Mouse (Mus musculus) liver, postnatal 0 days (tissue): ENCODE results near the gene Acly. TPM values are rescaled to one million over a fixed set of nuclear protein-coding genes. Genes with fewer than 3 reads are reported as not detected.

Source experiments
- ATAC-seq: fragments of 200-750 bp; cut with Nextera tagmentation; 2 replicates; pipeline ENCODE4 v1.8.0; 2017; ENCODE audit warnings: mild to moderate bottlenecking, moderate library complexity
- DNase-seq: peaks from one replicate; pipeline ENCODE4 v3.0.0-alpha.2; 2016
- H3K27ac ChIP-seq: fragments of 300-500 bp; sonication (generic); 2 replicates; pipeline ENCODE4 v1.5.1; 2014; ENCODE audit warnings: antibody characterized with exemption, moderate library complexity, mild to moderate bottlenecking, low read depth
- H3K27me3 ChIP-seq: fragments of 300-500 bp; sonication (generic); 2 replicates; pipeline ENCODE4 v1.6.1; 2014; ENCODE audit warnings: low read length, control low read depth, mixed read lengths; ENCODE audit not compliant: insufficient read depth
- H3K36me3 ChIP-seq: fragments of 300-500 bp; sonication (generic); replicated peaks from 2 replicates; pipeline ENCODE4 v1.6.1; 2014; ENCODE audit warnings: mild to moderate bottlenecking, control low read depth, low read length, moderate library complexity, mixed read lengths; ENCODE audit not compliant: insufficient read depth
- H3K4me1 ChIP-seq: fragments of 300-500 bp; sonication (generic); 2 replicates; pipeline ENCODE4 v1.6.1; 2014; ENCODE audit warnings: antibody characterized with exemption, mild to moderate bottlenecking, control low read depth; ENCODE audit not compliant: insufficient read depth
- H3K4me2 ChIP-seq: fragments of 300-500 bp; sonication (generic); 2 replicates; pipeline ENCODE4 v1.6.1; 2014; ENCODE audit warnings: low read depth, mild to moderate bottlenecking, low read length, moderate library complexity, mixed read lengths
- H3K4me3 ChIP-seq: fragments of 300-500 bp; sonication (generic); 2 replicates; pipeline ENCODE4 v1.5.1; 2014; ENCODE audit warnings: low read depth, low read length
- H3K9ac ChIP-seq: fragments of 300-500 bp; sonication (generic); replicated peaks from 2 replicates; pipeline ENCODE4 v1.6.1; 2014; ENCODE audit warnings: mild to moderate bottlenecking, moderate library complexity
- H3K9me3 ChIP-seq: fragments of 300-500 bp; sonication (generic); 2 replicates; pipeline ENCODE4 v1.6.1; 2016; ENCODE audit warnings: mild to moderate bottlenecking, control low read depth, low read length, mixed read lengths
- CTCF ChIP-seq: sonication (generic); IDR thresholded peaks from 2 replicates; pipeline ENCODE4 v1.5.1; 2016; ENCODE audit warnings: antibody characterized with exemption, low read depth
- EP300 ChIP-seq: IDR thresholded peaks from 2 replicates; pipeline ENCODE4 v1.6.1; 2016; ENCODE audit warnings: antibody characterized with exemption, low read depth, mild to moderate bottlenecking
- WGBS: fragments of 180-500 bp; shearing (Covaris S2); extraction: QIAGEN DNeasy Blood & Tissue Kit; methylation state at CpG from one replicate; pipeline ENCODE4 v1.1.7; 2014; ENCODE audit not compliant: insufficient replicate concordance; 5-methylcytosine and 5-hydroxymethylcytosine counted together
- polyA plus RNA-seq: library from polyadenylated mRNA; unstranded; fragments of >200 nt; fragmentation: Nextera tagmentation; extraction: Ambion mirVana; gene quantifications from 2 replicates; pipeline ENCODE4 v1.2.1, GENCODE M21; 2015

The Acly gene
- polyA plus RNA-seq, 1 experiment from 2014 or later = 29.8 TPM

DNA sequence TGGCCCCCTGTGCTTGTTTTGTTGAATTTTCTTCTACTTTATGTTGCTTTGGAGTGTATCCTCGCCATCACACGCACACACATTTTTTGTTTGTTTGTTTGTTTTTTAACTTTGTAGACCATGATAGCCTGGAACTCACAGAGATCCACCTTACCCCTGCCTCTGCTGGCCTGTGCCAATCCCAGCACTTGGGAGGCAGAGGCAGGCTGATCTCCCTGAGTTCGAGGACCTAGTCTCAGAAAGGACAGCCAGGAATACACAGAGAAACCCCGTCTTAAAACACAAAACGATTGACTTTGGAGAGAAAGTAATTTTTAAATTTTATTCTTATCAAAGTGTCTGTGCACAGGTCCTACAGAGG lies 54.9 kb downstream of the Acly start:
- no peak for TF ChIP-seq CTCF
- no peak for TF ChIP-seq EP300
- ATAC-seq = peak; percentile 38
- peaks cover 16% of the 10 kb centered on the region for H3K36me3 ChIP-seq
- H3K4me3 ChIP-seq = peak overlapping the region; percentile 91; the same call in 1 of the 2 replicates
- no peak for DNase-seq
- 0 out of 2 replicates have a peak overlapping the region, but pooled peaks have one; percentile 5 for H3K4me2 ChIP-seq
- no peaks in the 10 kb centered on the region for H3K27me3 ChIP-seq
- H3K27ac ChIP-seq = no peak overlapping the region
- H3K9ac ChIP-seq = no peak overlapping the region
- 28% methylated on average over 5 of the region's 5 CpGs for WGBS
- H3K4me1 ChIP-seq = peaks cover 19% of the 10 kb centered on the region
- no peaks in the 10 kb centered on the region for H3K9me3 ChIP-seq

DNA sequence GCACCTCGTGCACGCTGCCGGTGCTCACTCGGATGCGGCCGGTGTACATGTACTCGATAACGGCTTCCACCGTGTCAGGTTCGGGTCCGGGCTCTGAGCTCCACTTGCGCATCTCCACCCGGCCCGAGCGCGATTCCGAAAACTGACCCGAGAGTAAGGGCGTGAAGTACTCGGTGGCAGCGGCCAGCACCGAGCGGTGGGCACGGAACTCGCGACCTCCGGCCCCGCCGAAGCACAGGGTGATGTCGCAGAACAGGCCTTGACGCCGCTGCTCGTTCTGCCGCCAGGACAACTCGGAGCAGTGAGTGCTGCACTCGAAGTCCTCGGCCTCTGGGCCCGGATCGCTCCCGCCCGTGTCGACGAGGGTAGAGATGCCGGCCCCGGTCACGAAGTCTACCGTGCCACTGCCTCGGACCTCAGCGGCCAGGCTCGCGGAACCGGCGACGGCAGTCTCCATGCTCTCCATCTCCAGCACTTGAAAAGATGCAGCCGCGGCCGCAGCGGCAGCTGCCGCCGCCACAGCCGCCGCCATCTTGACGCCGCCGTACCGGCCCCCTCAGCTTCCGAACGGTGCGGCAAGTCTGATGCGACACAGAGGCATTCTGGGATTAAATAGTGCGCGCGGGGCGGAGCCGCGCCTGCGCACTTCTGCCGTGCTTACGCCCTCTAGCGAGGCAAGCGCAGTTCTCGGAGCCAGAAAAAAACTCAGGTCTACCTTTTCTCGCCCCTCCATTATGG lies 55.4 kb downstream of the Acly start, which contains the start of gene Klhl11:
Gene Klhl11 (minus strand): TSS at position 545 of the 738 bp plus-strand sequence.
- TF ChIP-seq CTCF = peak; percentile 92
- TF ChIP-seq EP300 = no peak
- peak within 1 kb of the TSS; percentile 94 for H3K9ac ChIP-seq
- no peaks in the 10 kb centered on the region for H3K27me3 ChIP-seq
- H3K4me3 ChIP-seq = peak within 1 kb of the TSS; percentile 91
- peak within 1 kb of the TSS; percentile 87 for H3K4me2 ChIP-seq
- peaks cover 19% of the 10 kb centered on the region for H3K4me1 ChIP-seq
- H3K27ac ChIP-seq = peak within 1 kb of the TSS; percentile 79
- peaks cover 13% of the 10 kb centered on the region for H3K36me3 ChIP-seq
- under 1% methylated on average over 80 of the region's 83 CpGs for WGBS
- ATAC-seq (peak; percentile 96), DNase-seq (peak; percentile 93)
- H3K9me3 ChIP-seq = no peaks in the 10 kb centered on the region

DNA sequence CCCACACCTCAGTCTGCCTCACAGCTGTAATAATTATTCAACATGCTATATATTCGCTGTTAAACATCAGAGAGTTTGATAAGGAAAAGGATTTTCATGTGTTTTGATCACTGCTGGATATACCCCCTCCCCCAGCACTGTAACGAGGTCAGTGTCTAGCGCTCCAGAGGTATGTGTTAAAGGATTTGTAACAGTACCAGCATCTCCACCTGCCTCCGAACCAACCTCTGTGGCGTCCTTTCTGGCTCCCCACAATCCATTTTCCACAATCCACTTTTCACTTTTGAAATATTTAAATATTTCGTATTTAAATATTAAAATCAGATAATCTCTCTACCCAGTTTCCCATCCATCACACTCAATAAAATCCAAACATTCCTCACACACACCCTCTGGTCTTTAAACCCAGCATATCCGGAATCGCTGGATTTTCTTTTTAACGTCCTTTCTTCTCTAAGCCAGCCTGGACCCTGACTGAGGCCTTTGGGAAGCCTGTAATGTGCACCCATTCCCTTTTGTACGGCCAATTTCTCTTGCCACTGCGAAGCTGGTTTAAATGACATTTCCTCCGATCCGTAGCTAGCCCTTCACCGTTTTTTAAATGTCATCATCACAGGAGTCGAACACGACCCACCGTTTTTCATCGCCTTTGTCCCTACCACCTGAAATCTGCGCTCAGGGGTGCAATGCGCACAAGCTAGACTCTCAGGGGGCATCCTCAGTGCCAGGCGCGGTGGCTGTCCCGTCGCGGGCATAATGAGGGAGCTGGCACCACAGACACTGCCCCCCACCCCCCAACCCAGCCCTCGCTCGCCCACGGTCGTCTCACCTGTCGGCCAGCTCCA lies 56.2 kb downstream of the Acly start:
- peak overlapping the region; percentile 94 for H3K9ac ChIP-seq
- ATAC-seq (no peak), DNase-seq (no peak)
- H3K4me1 ChIP-seq = peaks cover 19% of the 10 kb centered on the region
- peak overlapping the region; percentile 91 for H3K4me3 ChIP-seq
- H3K4me2 ChIP-seq = peak overlapping the region; percentile 87
- TF ChIP-seq EP300 (no peak), CTCF (no peak)
- peaks cover 7% of the 10 kb centered on the region; the same call in 1 of the 2 replicates for H3K36me3 ChIP-seq
- WGBS = 8% methylated on average over 30 of the region's 30 CpGs
- peak overlapping the region; percentile 79; the same call in 1 of the 2 replicates for H3K27ac ChIP-seq
- H3K9me3 ChIP-seq = no peaks in the 10 kb centered on the region
- H3K27me3 ChIP-seq = no peaks in the 10 kb centered on the region

DNA sequence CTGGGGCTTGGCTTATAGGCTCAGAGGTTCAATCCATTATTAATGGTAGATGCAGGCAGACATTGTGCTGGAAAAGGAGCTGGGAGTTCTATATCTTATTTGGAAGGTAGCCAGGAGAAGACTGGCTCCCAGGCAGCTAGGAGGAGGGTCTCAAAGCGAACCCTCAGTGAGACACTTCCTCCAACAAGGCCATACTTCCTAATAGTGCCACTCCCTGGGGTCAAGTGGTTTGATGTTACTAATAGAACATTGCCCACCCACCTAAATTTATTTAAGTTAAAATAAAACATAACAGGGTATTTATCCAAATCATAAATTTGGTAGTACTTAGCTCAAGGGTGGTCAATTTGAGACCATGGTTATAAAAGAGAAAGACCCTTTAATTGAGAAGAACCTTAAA lies 62.0 kb downstream of the Acly start:
- no peak for ATAC-seq
- no peak overlapping the region for H3K9ac ChIP-seq
- no peak overlapping the region for H3K4me3 ChIP-seq
- TF ChIP-seq EP300 (no peak), CTCF (no peak)
- no peak overlapping the region for H3K27ac ChIP-seq
- peaks cover 11% of the 10 kb centered on the region for H3K36me3 ChIP-seq
- no peak overlapping the region for H3K4me2 ChIP-seq
- no peaks in the 10 kb centered on the region for H3K9me3 ChIP-seq
- WGBS = 46% methylated on average over 1 of the region's 1 CpGs
- DNase-seq = no peak
- no peaks in the 10 kb centered on the region for H3K27me3 ChIP-seq
- peaks cover 6% of the 10 kb centered on the region; the same call in 1 of the 2 replicates for H3K4me1 ChIP-seq

DNA sequence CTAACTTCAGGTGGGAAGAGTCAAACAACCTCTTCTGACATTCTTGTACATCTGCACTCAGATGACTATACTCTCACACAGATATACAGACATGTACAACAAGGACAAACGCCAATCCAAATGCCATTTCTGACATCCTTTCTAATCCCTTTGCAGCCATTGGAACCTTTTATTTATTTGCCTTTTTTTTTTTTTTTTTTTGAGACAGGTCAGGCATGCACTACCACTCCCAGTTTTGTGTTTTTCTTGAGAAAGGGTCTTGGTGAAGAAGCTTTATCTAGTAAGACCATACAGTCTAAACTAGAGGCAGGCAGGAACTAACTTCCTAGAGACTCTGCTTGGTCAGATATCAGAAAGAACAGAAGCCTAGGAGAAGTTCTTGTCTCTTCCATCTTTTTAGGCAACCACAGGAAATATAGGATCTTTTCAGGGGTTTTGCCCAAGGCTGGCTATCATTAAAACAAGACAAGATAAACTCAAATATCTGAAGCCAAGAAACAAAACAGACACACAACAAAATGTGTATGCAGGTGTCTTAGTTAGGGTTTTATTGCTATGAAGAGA lies 62.5 kb downstream of the Acly start:
- H3K27ac ChIP-seq = no peak overlapping the region
- 76% methylated on average over 1 of the region's 1 CpGs for WGBS
- H3K4me3 ChIP-seq = no peak overlapping the region
- no peak overlapping the region for H3K9ac ChIP-seq
- H3K9me3 ChIP-seq = no peaks in the 10 kb centered on the region
- peaks cover 2% of the 10 kb centered on the region; the same call in 1 of the 2 replicates for H3K4me1 ChIP-seq
- H3K36me3 ChIP-seq = peaks cover 11% of the 10 kb centered on the region
- ATAC-seq (no peak), DNase-seq (no peak)
- no peaks in the 10 kb centered on the region for H3K27me3 ChIP-seq
- TF ChIP-seq CTCF (no peak), EP300 (no peak)
- H3K4me2 ChIP-seq = no peak overlapping the region

DNA sequence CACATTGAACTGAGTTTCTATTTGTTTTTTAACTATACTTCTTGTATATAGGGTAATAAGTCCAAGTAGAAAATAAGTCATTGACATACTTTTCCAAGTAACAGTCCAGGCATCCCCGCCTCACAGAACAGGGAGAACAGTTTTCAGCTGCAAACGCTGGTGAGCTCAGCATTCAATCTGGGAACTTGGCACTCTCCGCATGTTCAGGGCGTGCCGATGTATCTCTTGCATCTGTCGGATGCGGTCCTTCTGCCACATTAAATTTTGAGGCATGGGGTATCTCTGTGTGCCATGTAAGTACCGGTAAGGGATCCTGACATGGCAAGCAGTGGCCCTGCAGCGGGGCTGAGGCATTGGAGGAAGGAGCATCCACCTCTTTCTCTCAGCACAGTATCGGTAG lies 65.1 kb downstream of the Acly start:
- no peak for ATAC-seq
- 92% methylated on average over 10 of the region's 10 CpGs for WGBS
- DNase-seq = no peak
- Histone ChIP-seq H3K4me2 (no peak overlapping the region), H3K4me1 (no peaks in the 10 kb centered on the region), H3K9ac (no peak overlapping the region), H3K4me3 (no peak overlapping the region), H3K27me3 (no peaks in the 10 kb centered on the region), H3K27ac (no peak overlapping the region), H3K36me3 (peaks cover 16% of the 10 kb centered on the region), H3K9me3 (no peaks in the 10 kb centered on the region)
- no peak for TF ChIP-seq CTCF
- TF ChIP-seq EP300 = no peak
